Mouse (Mus musculus): Measurements from ENCODE around the gene Lgi1.

DNA sequence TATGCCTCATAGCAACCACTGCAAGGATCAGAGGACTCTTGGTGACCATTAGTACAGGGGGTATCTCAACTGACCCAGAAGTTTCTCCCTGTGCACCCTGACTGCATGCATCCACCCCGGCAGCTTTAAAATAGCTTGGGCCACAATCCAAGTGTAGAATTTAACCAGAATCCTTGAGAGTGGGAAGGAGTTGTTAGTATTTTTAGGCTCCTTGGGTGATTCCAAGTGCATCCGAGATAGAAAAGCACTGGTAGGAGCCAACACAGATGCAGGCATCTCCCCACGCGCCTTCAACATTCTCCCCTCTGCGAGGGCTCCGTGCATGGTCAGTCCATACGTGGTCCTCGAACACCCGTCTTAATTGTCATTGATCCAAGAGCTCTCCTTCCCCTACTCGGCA is 15.9 kb downstream of the Lgi1 start:
- no peak for TF ChIP-seq POLR2A (IDR thresholded peaks at IDR 0.05; ENCODE audit: borderline replicate concordance, insufficient read depth, low read length)
- TF ChIP-seq CTCF (IDR thresholded peaks at IDR 0.05; ENCODE audit: borderline replicate concordance, insufficient read depth, low read depth, low read length) = no peak
